Mouse (Mus musculus) embryonic facial prominence, embryonic 11.5 days (tissue): ENCODE results near the gene C1qtnf7. TPM values are rescaled to one million over a fixed set of nuclear protein-coding genes. Genes with fewer than 3 reads are reported as not detected.

Source experiments
- ATAC-seq: fragments of 200-750 bp; cut with Nextera tagmentation; replicated peaks from 2 replicates; pipeline ENCODE4 v1.8.0; 2017; ENCODE audit warnings: low read depth; ENCODE audit not compliant: insufficient number of reproducible peaks, low FRiP score, low TSS enrichment
- DNase-seq: peaks from one replicate; pipeline ENCODE4 v3.0.0-alpha.2; 2015; ENCODE audit warnings: low spot score
- H3K27ac ChIP-seq: fragments of 300-500 bp; sonication (generic); replicated peaks from 2 replicates; pipeline ENCODE4 v1.5.1; 2014; ENCODE audit warnings: mild to moderate bottlenecking, low read depth, low read length, control low read depth
- H3K27me3 ChIP-seq: fragments of 300-500 bp; sonication (generic); 2 replicates; pipeline ENCODE4 v1.6.1; 2014; ENCODE audit warnings: mild to moderate bottlenecking, low read length, moderate library complexity, mixed read lengths; ENCODE audit not compliant: control insufficient read depth, insufficient read depth
- H3K36me3 ChIP-seq: fragments of 300-500 bp; sonication (generic); replicated peaks from 2 replicates; pipeline ENCODE4 v1.6.1; 2014; ENCODE audit warnings: low read depth, mild to moderate bottlenecking, low read length, moderate library complexity, mixed read lengths; ENCODE audit not compliant: control insufficient read depth, insufficient read depth
- H3K4me1 ChIP-seq: fragments of 300-500 bp; sonication (generic); 2 replicates; pipeline ENCODE4 v1.6.1; 2014; ENCODE audit warnings: low read length, mixed read lengths; ENCODE audit not compliant: control insufficient read depth, insufficient read depth
- H3K4me2 ChIP-seq: fragments of 300-500 bp; sonication (generic); 2 replicates; pipeline ENCODE4 v1.6.1; 2014; ENCODE audit warnings: low read depth, mild to moderate bottlenecking, control low read depth, low read length, moderate library complexity
- H3K4me3 ChIP-seq: fragments of 300-500 bp; sonication (generic); 2 replicates; pipeline ENCODE4 v1.5.1; 2014; ENCODE audit warnings: low read depth, low read length, control low read depth
- H3K9ac ChIP-seq: fragments of 300-500 bp; sonication (generic); replicated peaks from 2 replicates; pipeline ENCODE4 v1.6.1; 2014; ENCODE audit warnings: mild to moderate bottlenecking, control low read depth, low read length
- H3K9me3 ChIP-seq: fragments of 300-500 bp; sonication (generic); replicated peaks from 2 replicates; pipeline ENCODE4 v1.6.1; 2016; ENCODE audit warnings: mild to moderate bottlenecking, low read length, inconsistent platforms, mixed read lengths; ENCODE audit not compliant: control insufficient read depth
- WGBS: fragments of 180-500 bp; shearing (Covaris S2); extraction: QIAGEN DNeasy Blood & Tissue Kit; methylation state at CpG from one replicate; pipeline ENCODE4 v1.1.7; 2014; 5-methylcytosine and 5-hydroxymethylcytosine counted together
- polyA plus RNA-seq: library from polyadenylated mRNA; unstranded; fragments of >200 nt; fragmentation: Nextera tagmentation; extraction: Ambion mirVana; gene quantifications from 2 replicates; pipeline ENCODE4 v1.2.1, GENCODE M21; 2014

The C1qtnf7 gene
- polyA plus RNA-seq, 1 experiment from 2014 or later: 4.9 TPM

DNA sequence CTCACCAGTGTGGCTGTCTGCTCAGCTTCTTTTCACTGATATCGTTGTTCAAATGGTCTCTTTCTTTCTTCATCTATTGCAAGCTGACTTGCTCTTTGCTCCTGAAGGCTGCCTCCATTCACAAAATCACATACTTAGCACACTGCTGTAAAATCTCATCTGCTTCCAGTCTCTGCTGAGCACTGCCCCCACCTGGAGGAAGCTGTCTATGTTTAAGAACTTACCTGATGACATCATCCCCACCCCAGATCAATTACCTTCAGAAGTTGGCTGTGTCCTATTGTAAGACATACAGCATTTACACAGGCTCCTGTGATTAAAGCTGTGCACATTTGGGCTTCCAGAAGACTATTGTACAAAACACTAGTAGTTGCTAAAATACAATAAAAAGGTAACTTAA, 13.5 kb upstream of the C1qtnf7 start:
- H3K36me3 ChIP-seq: no peaks in the 10 kb centered on the region

DNA sequence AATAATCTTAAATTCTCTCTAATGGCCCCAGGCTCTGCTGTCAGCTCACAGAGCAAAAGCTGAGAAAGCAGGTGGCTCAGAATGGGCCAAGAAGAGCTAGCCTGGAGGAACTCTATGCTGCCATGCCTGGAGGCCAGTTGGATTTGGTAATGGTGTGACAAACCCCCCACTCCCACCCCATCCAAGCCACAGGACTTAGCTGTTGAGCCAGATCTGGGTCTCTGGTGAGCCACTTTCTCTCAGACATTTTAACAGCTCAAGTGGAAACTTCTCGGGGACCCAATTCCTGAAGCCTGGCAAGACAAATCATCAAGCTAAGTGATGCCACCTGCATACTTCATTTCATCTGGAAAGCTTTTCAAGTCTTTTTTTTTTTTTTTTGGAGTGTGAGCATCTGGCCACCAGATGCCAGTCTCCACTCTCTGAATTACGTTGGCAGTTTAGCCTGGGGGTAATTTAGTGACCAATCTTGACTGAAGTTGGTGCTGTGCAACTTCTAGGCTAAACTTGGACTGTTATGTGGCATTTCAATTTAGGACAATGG, 11.0 kb upstream of the C1qtnf7 start:
- peak; percentile 83 for DNase-seq
- ATAC-seq: no peak
- WGBS: 35% methylated on average over 2 of the region's 2 CpGs

More for the DNA sequence above, 13.5 kb upstream of the C1qtnf7 start:
- Histone ChIP-seq H3K4me1 (no peaks in the 10 kb centered on the region), H3K9me3 (no peaks in the 10 kb centered on the region), H3K4me2 (no peak overlapping the region), H3K27ac (no peak overlapping the region), H3K9ac (no peak overlapping the region), H3K4me3 (no peak overlapping the region), H3K27me3 (no peaks in the 10 kb centered on the region)
- WGBS: 89% methylated on average over 1 of the region's 1 CpGs
- DNase-seq: no peak
- no peak for ATAC-seq

DNA sequence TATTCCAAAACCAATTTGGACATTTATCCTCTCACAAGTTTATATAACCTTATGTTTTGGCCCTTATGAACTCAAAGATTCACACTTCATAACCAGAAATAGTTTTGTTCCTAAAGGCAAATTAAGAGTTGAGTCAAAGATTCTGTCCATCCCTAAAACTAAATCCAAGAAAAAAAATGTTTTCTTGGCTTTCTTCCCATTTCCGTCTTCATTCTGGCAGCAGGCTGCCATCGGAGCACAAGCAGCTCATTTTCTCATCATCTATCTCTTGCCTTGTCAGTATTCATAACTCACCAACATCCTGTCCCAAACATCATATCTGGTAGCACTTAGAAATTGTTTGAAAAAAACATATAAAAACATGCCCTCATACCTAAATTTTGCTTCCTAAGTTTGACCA, 6.9 kb upstream of the C1qtnf7 start:
- no peak for DNase-seq
- H3K9ac ChIP-seq: no peak overlapping the region
- H3K36me3 ChIP-seq: no peaks in the 10 kb centered on the region
- H3K4me2 ChIP-seq: no peak overlapping the region
- ATAC-seq: no peak
- H3K27me3 ChIP-seq: no peaks in the 10 kb centered on the region
- H3K9me3 ChIP-seq: no peaks in the 10 kb centered on the region
- WGBS: 80% methylated on average over 2 of the region's 2 CpGs
- no peak overlapping the region for H3K27ac ChIP-seq
- H3K4me1 ChIP-seq: no peaks in the 10 kb centered on the region
- no peak overlapping the region for H3K4me3 ChIP-seq

More for the DNA sequence above, 11.0 kb upstream of the C1qtnf7 start:
- Histone ChIP-seq H3K4me2 (no peak overlapping the region), H3K36me3 (no peaks in the 10 kb centered on the region), H3K9me3 (no peaks in the 10 kb centered on the region), H3K4me3 (no peak overlapping the region), H3K4me1 (no peaks in the 10 kb centered on the region), H3K9ac (no peak overlapping the region), H3K27me3 (no peaks in the 10 kb centered on the region), H3K27ac (no peak overlapping the region)

DNA sequence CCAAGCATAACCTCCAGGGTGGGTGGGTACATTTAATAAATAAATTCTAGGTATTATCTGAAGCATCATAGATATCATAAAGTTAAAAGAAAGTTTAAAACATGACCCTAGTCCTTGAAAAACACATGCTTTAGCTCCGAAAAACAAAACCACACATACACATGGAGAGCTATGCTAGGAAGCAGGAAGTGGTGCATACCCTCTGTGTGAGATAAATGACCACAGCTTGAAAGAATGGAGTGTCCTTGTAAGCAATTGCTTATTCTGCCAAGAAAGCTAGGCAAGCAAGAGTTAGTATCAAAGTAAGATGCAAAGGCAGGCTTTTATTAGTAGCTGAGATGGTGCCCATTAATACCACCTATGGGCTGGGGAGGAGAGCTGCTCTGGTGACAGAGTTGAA, 6.4 kb upstream of the C1qtnf7 start:
- WGBS: 76% methylated on average over 1 of the region's 1 CpGs
- Histone ChIP-seq H3K4me3 (no peak overlapping the region), H3K9ac (no peak overlapping the region), H3K36me3 (no peaks in the 10 kb centered on the region), H3K27me3 (no peaks in the 10 kb centered on the region), H3K4me1 (no peaks in the 10 kb centered on the region), H3K4me2 (no peak overlapping the region), H3K9me3 (no peaks in the 10 kb centered on the region), H3K27ac (no peak overlapping the region)
- no peak for DNase-seq
- ATAC-seq: no peak

DNA sequence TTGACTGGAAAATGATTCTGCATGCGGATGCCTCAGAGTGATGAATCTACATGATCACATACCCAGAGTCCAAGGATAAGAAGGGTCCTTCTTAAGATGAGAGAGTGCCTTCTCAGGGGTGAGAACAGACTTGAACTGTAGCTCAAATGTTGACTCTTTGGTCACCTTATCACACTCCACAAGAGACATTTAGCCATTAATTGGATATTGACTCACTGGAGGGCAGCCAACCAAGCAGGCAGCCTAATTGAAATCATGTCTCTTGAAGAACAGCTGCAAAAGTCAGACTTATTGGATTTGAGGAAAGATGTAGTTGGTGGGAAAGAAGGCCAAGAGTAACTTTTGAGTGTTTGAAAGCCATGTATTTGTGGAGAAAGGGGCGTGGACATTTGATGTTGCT, 4.2 kb upstream of the C1qtnf7 start:
- no peak overlapping the region for H3K27ac ChIP-seq
- H3K4me3 ChIP-seq: no peak overlapping the region
- H3K27me3 ChIP-seq: no peaks in the 10 kb centered on the region
- H3K36me3 ChIP-seq: no peaks in the 10 kb centered on the region
- no peak for ATAC-seq
- H3K9ac ChIP-seq: no peak overlapping the region
- no peaks in the 10 kb centered on the region for H3K4me1 ChIP-seq
- 93% methylated on average over 2 of the region's 2 CpGs for WGBS
- no peak for DNase-seq
- no peak overlapping the region for H3K4me2 ChIP-seq
- H3K9me3 ChIP-seq: no peaks in the 10 kb centered on the region

DNA sequence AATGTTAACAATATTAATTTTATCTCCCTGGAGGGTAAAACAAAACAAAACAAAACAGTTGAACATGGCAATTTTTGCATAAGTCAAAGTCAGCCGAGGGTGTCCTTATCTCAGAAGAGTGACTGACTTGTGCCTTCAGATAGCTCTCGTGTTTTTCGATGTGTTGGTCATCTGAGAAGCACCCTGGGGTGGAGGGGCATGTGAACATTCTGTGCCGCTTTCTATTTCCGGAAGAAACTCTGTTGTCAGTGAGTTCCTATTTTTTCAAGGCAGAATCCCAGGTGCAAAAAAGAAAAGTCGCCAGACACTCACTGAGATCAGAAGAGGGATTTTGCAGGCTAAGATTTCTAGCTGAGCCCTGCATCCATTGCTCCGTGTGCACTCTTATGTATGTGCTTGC, 1.2 kb downstream of the C1qtnf7 start:
- DNase-seq: no peak
- Histone ChIP-seq H3K9me3 (no peaks in the 10 kb centered on the region), H3K4me3 (no peak overlapping the region), H3K4me2 (no peak overlapping the region), H3K27me3 (no peaks in the 10 kb centered on the region), H3K27ac (no peak overlapping the region), H3K4me1 (no peaks in the 10 kb centered on the region), H3K9ac (no peak overlapping the region), H3K36me3 (no peaks in the 10 kb centered on the region)
- 61% methylated on average over 7 of the region's 7 CpGs for WGBS
- no peak for ATAC-seq

DNA sequence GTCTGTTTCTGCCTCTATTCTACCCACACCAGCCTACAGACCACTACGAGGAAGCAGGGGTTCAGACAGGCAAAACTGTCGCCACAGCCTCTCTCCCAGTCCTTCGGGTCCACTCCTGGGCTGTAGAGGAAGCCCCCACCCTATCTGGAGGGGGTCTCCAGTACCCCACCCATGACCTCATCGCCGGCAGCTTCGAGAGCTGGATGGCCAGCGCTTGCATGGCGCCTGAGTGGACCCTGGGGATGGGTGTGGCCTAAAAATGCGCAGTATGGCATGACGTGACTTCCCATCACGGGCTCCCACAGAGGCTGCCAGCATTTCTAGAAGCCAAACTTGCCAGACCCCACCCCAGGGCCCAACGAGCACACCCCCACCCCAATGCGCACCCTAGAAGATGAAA, 2.0 kb downstream of the C1qtnf7 start:
- Histone ChIP-seq H3K4me1 (no peaks in the 10 kb centered on the region), H3K9ac (no peak overlapping the region), H3K27me3 (no peaks in the 10 kb centered on the region), H3K4me2 (no peak overlapping the region), H3K36me3 (no peaks in the 10 kb centered on the region), H3K9me3 (no peaks in the 10 kb centered on the region), H3K4me3 (no peak overlapping the region), H3K27ac (no peak overlapping the region)
- no peak for ATAC-seq
- WGBS: 90% methylated on average over 13 of the region's 13 CpGs
- DNase-seq: no peak

DNA sequence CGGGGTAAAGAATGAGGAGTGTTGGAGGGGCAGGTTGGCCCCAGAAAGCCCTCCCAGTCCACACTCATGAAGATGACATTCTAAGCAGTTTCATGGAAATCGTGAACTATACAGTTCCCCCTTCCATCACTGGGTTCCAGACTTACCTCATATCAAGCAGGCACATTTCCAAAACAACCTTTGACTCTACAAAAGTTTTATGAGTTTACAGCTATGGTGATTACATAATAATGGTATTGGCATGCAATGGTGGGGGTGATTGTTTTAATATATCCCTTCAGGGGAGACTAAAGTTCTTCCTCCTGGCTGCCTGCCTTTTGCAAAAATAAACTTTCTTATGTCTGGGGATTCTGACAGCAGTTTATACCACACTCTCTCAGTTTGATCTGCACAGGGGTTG, 4.6 kb downstream of the C1qtnf7 start:
- Histone ChIP-seq H3K9me3 (no peaks in the 10 kb centered on the region), H3K27ac (no peak overlapping the region), H3K4me1 (no peaks in the 10 kb centered on the region), H3K36me3 (no peaks in the 10 kb centered on the region), H3K27me3 (no peaks in the 10 kb centered on the region), H3K4me3 (no peak overlapping the region), H3K4me2 (no peak overlapping the region), H3K9ac (no peak overlapping the region)
- WGBS: 77% methylated on average over 2 of the region's 2 CpGs
- ATAC-seq (no peak), DNase-seq (no peak)
